Mouse (Mus musculus) liver, postnatal 0 days (tissue): Measurements from ENCODE around the gene Zbtb8os. TPM values are rescaled to one million over a fixed set of nuclear protein-coding genes. Genes with fewer than 3 reads are reported as not detected.

ENCODE experiments used
- ATAC-seq: fragments of 200-750 bp; cut with Nextera tagmentation; 2 replicates; pipeline ENCODE4 v1.8.0; 2017; ENCODE audit warnings: mild to moderate bottlenecking, moderate library complexity
- DNase-seq: peaks from one replicate; pipeline ENCODE4 v3.0.0-alpha.2; 2016
- H3K27ac ChIP-seq: fragments of 300-500 bp; sonication (generic); 2 replicates; pipeline ENCODE4 v1.5.1; 2014; ENCODE audit warnings: antibody characterized with exemption, moderate library complexity, mild to moderate bottlenecking, low read depth
- H3K27me3 ChIP-seq: fragments of 300-500 bp; sonication (generic); 2 replicates; pipeline ENCODE4 v1.6.1; 2014; ENCODE audit warnings: low read length, control low read depth, mixed read lengths; ENCODE audit not compliant: insufficient read depth
- H3K36me3 ChIP-seq: fragments of 300-500 bp; sonication (generic); replicated peaks from 2 replicates; pipeline ENCODE4 v1.6.1; 2014; ENCODE audit warnings: mild to moderate bottlenecking, control low read depth, low read length, moderate library complexity, mixed read lengths; ENCODE audit not compliant: insufficient read depth
- H3K4me1 ChIP-seq: fragments of 300-500 bp; sonication (generic); 2 replicates; pipeline ENCODE4 v1.6.1; 2014; ENCODE audit warnings: antibody characterized with exemption, mild to moderate bottlenecking, control low read depth; ENCODE audit not compliant: insufficient read depth
- H3K4me2 ChIP-seq: fragments of 300-500 bp; sonication (generic); 2 replicates; pipeline ENCODE4 v1.6.1; 2014; ENCODE audit warnings: low read depth, mild to moderate bottlenecking, low read length, moderate library complexity, mixed read lengths
- H3K4me3 ChIP-seq: fragments of 300-500 bp; sonication (generic); 2 replicates; pipeline ENCODE4 v1.5.1; 2014; ENCODE audit warnings: low read depth, low read length
- H3K9ac ChIP-seq: fragments of 300-500 bp; sonication (generic); replicated peaks from 2 replicates; pipeline ENCODE4 v1.6.1; 2014; ENCODE audit warnings: mild to moderate bottlenecking, moderate library complexity
- H3K9me3 ChIP-seq: fragments of 300-500 bp; sonication (generic); 2 replicates; pipeline ENCODE4 v1.6.1; 2016; ENCODE audit warnings: mild to moderate bottlenecking, control low read depth, low read length, mixed read lengths
- CTCF ChIP-seq: sonication (generic); IDR thresholded peaks from 2 replicates; pipeline ENCODE4 v1.5.1; 2016; ENCODE audit warnings: antibody characterized with exemption, low read depth
- EP300 ChIP-seq: IDR thresholded peaks from 2 replicates; pipeline ENCODE4 v1.6.1; 2016; ENCODE audit warnings: antibody characterized with exemption, low read depth, mild to moderate bottlenecking
- WGBS: fragments of 180-500 bp; shearing (Covaris S2); extraction: QIAGEN DNeasy Blood & Tissue Kit; methylation state at CpG from one replicate; pipeline ENCODE4 v1.1.7; 2014; ENCODE audit not compliant: insufficient replicate concordance; 5-methylcytosine and 5-hydroxymethylcytosine counted together
- polyA plus RNA-seq: library from polyadenylated mRNA; unstranded; fragments of >200 nt; fragmentation: Nextera tagmentation; extraction: Ambion mirVana; gene quantifications from 2 replicates; pipeline ENCODE4 v1.2.1, GENCODE M21; 2015

Gene Zbtb8os
- polyA plus RNA-seq, 1 experiment from 2014 or later, result 32.2 TPM

- Histone ChIP-seq H3K27ac (0 out of 2 replicates have a peak overlapping the region, but pooled peaks have one; percentile 16), H3K9me3 (no peaks in the 10 kb centered on the region), H3K27me3 (no peaks in the 10 kb centered on the region), H3K4me2 (peak overlapping the region; percentile 68), H3K4me1 (no peaks in the 10 kb centered on the region), H3K36me3 (no peaks in the 10 kb centered on the region), H3K9ac (peak overlapping the region; percentile 34; the same call in 1 of the 2 replicates), H3K4me3 (peak overlapping the region; percentile 25)
- no peak for TF ChIP-seq CTCF
- TF ChIP-seq EP300, result no peak
- DNase-seq (no peak), ATAC-seq (no peak)
- WGBS, result 40% methylated on average over 5 of the region's 5 CpGs
Measured at GRCm38 (mm10) chr4:129365224-129365623, 29.7 kb downstream of the Zbtb8os start.

GRCm38 (mm10) chr4:129371391-129371790 is 35.9 kb downstream of the Zbtb8os start:
- Histone ChIP-seq H3K4me2 (no peak overlapping the region), H3K27me3 (no peaks in the 10 kb centered on the region), H3K27ac (no peak overlapping the region), H3K36me3 (no peaks in the 10 kb centered on the region), H3K4me3 (no peak overlapping the region), H3K9me3 (no peaks in the 10 kb centered on the region), H3K4me1 (peaks cover 15% of the 10 kb centered on the region), H3K9ac (no peak overlapping the region)
- WGBS, result 90% methylated on average over 3 of the region's 3 CpGs
- no peak for ATAC-seq
- TF ChIP-seq EP300 (no peak), CTCF (peak; percentile 14; the same call in 1 of the 2 replicates)
- no peak for DNase-seq

- 54% methylated on average over 8 of the region's 8 CpGs for WGBS
- Histone ChIP-seq H3K27ac (peak overlapping the region; percentile 4; the same call in 1 of the 2 replicates), H3K36me3 (no peaks in the 10 kb centered on the region), H3K4me1 (peaks cover 22% of the 10 kb centered on the region), H3K4me3 (no peak overlapping the region), H3K27me3 (no peaks in the 10 kb centered on the region), H3K4me2 (no peak overlapping the region), H3K9ac (no peak overlapping the region), H3K9me3 (no peaks in the 10 kb centered on the region)
- TF ChIP-seq CTCF, result no peak
- no peak for TF ChIP-seq EP300
- no peak for DNase-seq
- ATAC-seq, result no peak
Measured at GRCm38 (mm10) chr4:129373202-129373976, 37.9 kb downstream of the Zbtb8os start.

GRCm38 (mm10) chr4:129374219-129374755 is 38.8 kb downstream of the Zbtb8os start:
- no peaks in the 10 kb centered on the region for H3K36me3 ChIP-seq
- H3K4me3 ChIP-seq, result no peak overlapping the region
- no peak overlapping the region for H3K27ac ChIP-seq
- H3K4me2 ChIP-seq, result no peak overlapping the region
- H3K27me3 ChIP-seq, result peaks cover 4% of the 10 kb centered on the region; the same call in 1 of the 2 replicates
- peaks cover 22% of the 10 kb centered on the region for H3K4me1 ChIP-seq
- no peak overlapping the region for H3K9ac ChIP-seq
- DNase-seq (no peak), ATAC-seq (no peak)
- TF ChIP-seq EP300 (no peak), CTCF (no peak)
- 45% methylated on average over 11 of the region's 11 CpGs for WGBS
- no peaks in the 10 kb centered on the region for H3K9me3 ChIP-seq

GRCm38 (mm10) chr4:129375000-129375399 is 39.5 kb downstream of the Zbtb8os start:
- Histone ChIP-seq H3K27ac (no peak overlapping the region), H3K9ac (no peak overlapping the region), H3K4me2 (no peak overlapping the region), H3K4me3 (no peak overlapping the region), H3K27me3 (peaks cover 4% of the 10 kb centered on the region; the same call in 1 of the 2 replicates), H3K36me3 (no peaks in the 10 kb centered on the region), H3K4me1 (peaks cover 22% of the 10 kb centered on the region), H3K9me3 (no peaks in the 10 kb centered on the region)
- 67% methylated on average over 6 of the region's 6 CpGs for WGBS
- DNase-seq, result no peak
- ATAC-seq, result no peak
- TF ChIP-seq CTCF, result no peak
- TF ChIP-seq EP300, result no peak

GRCm38 (mm10) chr4:129375821-129376220 is 40.3 kb downstream of the Zbtb8os start:
- H3K27ac ChIP-seq, result no peak overlapping the region
- H3K9me3 ChIP-seq, result no peaks in the 10 kb centered on the region
- no peak for DNase-seq
- H3K4me1 ChIP-seq, result peaks cover 22% of the 10 kb centered on the region
- no peak overlapping the region for H3K4me2 ChIP-seq
- no peak overlapping the region for H3K9ac ChIP-seq
- WGBS, result 69% methylated on average over 5 of the region's 5 CpGs
- H3K27me3 ChIP-seq, result peaks cover 4% of the 10 kb centered on the region; the same call in 1 of the 2 replicates
- TF ChIP-seq EP300 (no peak), CTCF (no peak)
- no peak for ATAC-seq
- no peaks in the 10 kb centered on the region for H3K36me3 ChIP-seq
- no peak overlapping the region for H3K4me3 ChIP-seq
